Mouse (Mus musculus): ENCODE results near the gene Elmo3. TPM values are rescaled to one million over a fixed set of nuclear protein-coding genes. Genes with fewer than 3 reads are reported as not detected.
"Not testable (repeated sequence)": the region's sequence is repeated elsewhere in the genome, so short reads cannot be mapped to it uniquely, and the experiment has no call there.

Gene Elmo3
- total RNA-seq, 2 experiments from 2014 or later = 0.40 to 0.45 TPM

GRCm38 (mm10) chr8:105270916-105271186 is 34.5 kb upstream of the Elmo3 start:
- intact Hi-C loops (cut with DNase I; ENCODE audit: low total_unique reads) = no loop called here
- no peak for DNase-seq

GRCm38 (mm10) chr8:105275387-105275786 is 30.0 kb upstream of the Elmo3 start:
- DNase-seq = no peak
- intact Hi-C loops (cut with DNase I; ENCODE audit: low total_unique reads) = no loop called here

- intact Hi-C loops (cut with DNase I; ENCODE audit: low total_unique reads) = no loop called here
- DNase-seq = no peak
Measured at GRCm38 (mm10) chr8:105275840-105276239, 29.6 kb upstream of the Elmo3 start, which contains the start of gene Nol3. TSS of gene Nol3 (plus strand) at chr8:105276140.

- intact Hi-C loops (cut with DNase I; ENCODE audit: low total_unique reads) = no loop called here
Measured at GRCm38 (mm10) chr8:105276292-105277120, 28.9 kb upstream of the Elmo3 start.

GRCm38 (mm10) chr8:105278911-105279334 is 26.5 kb upstream of the Elmo3 start:
- peak; percentile 85 for DNase-seq
- intact Hi-C loops (cut with DNase I; ENCODE audit: low total_unique reads) = no loop called here

More at GRCm38 (mm10) chr8:105276292-105277120, 28.9 kb upstream of the Elmo3 start:
- peak; percentile 80 for DNase-seq

- no peak for DNase-seq
- intact Hi-C loops (cut with DNase I; ENCODE audit: low total_unique reads) = no loop called here
Measured at GRCm38 (mm10) chr8:105280567-105280966, 24.8 kb upstream of the Elmo3 start.

- intact Hi-C loops (cut with DNase I; ENCODE audit: low total_unique reads) = no loop called here
- DNase-seq = no peak
Measured at GRCm38 (mm10) chr8:105281821-105282220, 23.6 kb upstream of the Elmo3 start.

- DNase-seq = no peak
Measured at GRCm38 (mm10) chr8:105282239-105282638, 23.2 kb upstream of the Elmo3 start.

GRCm38 (mm10) chr8:105283074-105283473 is 22.3 kb upstream of the Elmo3 start:
- intact Hi-C loops (cut with DNase I; ENCODE audit: low total_unique reads) = no loop called here
- peak; percentile 57 for DNase-seq

More at GRCm38 (mm10) chr8:105282239-105282638, 23.2 kb upstream of the Elmo3 start:
- intact Hi-C loops (cut with DNase I; ENCODE audit: low total_unique reads) = no loop called here

GRCm38 (mm10) chr8:105285514-105285913 is 19.9 kb upstream of the Elmo3 start:
- no peak for DNase-seq
- intact Hi-C loops (cut with DNase I; ENCODE audit: low total_unique reads) = no loop called here

- intact Hi-C loops (cut with DNase I; ENCODE audit: low total_unique reads) = no loop called here
Measured at GRCm38 (mm10) chr8:105286907-105287306, 18.5 kb upstream of the Elmo3 start.

GRCm38 (mm10) chr8:105288231-105288630 is 17.2 kb upstream of the Elmo3 start:
- intact Hi-C loops (cut with DNase I; ENCODE audit: low total_unique reads) = no loop called here
- no peak for DNase-seq

More at GRCm38 (mm10) chr8:105286907-105287306, 18.5 kb upstream of the Elmo3 start:
- no peak for DNase-seq

- DNase-seq = peak; percentile 91
- intact Hi-C loops (cut with DNase I; ENCODE audit: low total_unique reads) = no loop called here
Measured at GRCm38 (mm10) chr8:105288958-105289732, 16.3 kb upstream of the Elmo3 start.

- DNase-seq = peak; percentile 58
- intact Hi-C loops (cut with DNase I; ENCODE audit: low total_unique reads) = no loop called here
Measured at GRCm38 (mm10) chr8:105289805-105290460, 15.5 kb upstream of the Elmo3 start, which contains the start of gene 4931428F04Rik. TSS of gene 4931428F04Rik (minus strand) at chr8:105289864.

- intact Hi-C loops (cut with DNase I; ENCODE audit: low total_unique reads) = no loop called here
- DNase-seq = peak; percentile 92
Measured at GRCm38 (mm10) chr8:105290554-105291314, 14.7 kb upstream of the Elmo3 start.

GRCm38 (mm10) chr8:105291364-105291763 is 14.0 kb upstream of the Elmo3 start:
- DNase-seq; intact Hi-C loops (cut with DNase I; ENCODE audit: low total_unique reads): not testable (repeated sequence)

GRCm38 (mm10) chr8:105291802-105292201 is 13.6 kb upstream of the Elmo3 start:
- intact Hi-C loops (cut with DNase I; ENCODE audit: low total_unique reads) = not testable (repeated sequence)

GRCm38 (mm10) chr8:105292471-105292870 is 12.9 kb upstream of the Elmo3 start:
- intact Hi-C loops (cut with DNase I; ENCODE audit: low total_unique reads) = no loop called here
- no peak for DNase-seq

More at GRCm38 (mm10) chr8:105291802-105292201, 13.6 kb upstream of the Elmo3 start:
- not testable (repeated sequence) for DNase-seq

GRCm38 (mm10) chr8:105293405-105293804 is 12.0 kb upstream of the Elmo3 start:
- intact Hi-C loops (cut with DNase I; ENCODE audit: low total_unique reads) = no loop called here
- no peak for DNase-seq
